Mouse (Mus musculus) monocyte, adult 5-6 weeks (primary cell): ENCODE results near the gene Ccdc191. TPM values are rescaled to one million over a fixed set of nuclear protein-coding genes. Genes with fewer than 3 reads are reported as not detected.

Experiments
- ATAC-seq: fragments of 153-309, 156-312 bp; replicated peaks from 2 replicates; pipeline ENCODE4 v1.8.0; 2017; ENCODE audit warnings: mild to moderate bottlenecking; ENCODE audit not compliant: low TSS enrichment, insufficient number of reproducible peaks, severe bottlenecking, poor library complexity, low FRiP score
- total RNA-seq: library from RNA; stranded (forward); fragments of 200-1000, 200-491, 200-594 nt; gene quantifications from 3 replicates; pipeline ENCODE4 v1.2.3, GENCODE M21; 2017

Gene Ccdc191
- total RNA-seq, 1 experiment from 2014 or later: 20.4 TPM

DNA sequence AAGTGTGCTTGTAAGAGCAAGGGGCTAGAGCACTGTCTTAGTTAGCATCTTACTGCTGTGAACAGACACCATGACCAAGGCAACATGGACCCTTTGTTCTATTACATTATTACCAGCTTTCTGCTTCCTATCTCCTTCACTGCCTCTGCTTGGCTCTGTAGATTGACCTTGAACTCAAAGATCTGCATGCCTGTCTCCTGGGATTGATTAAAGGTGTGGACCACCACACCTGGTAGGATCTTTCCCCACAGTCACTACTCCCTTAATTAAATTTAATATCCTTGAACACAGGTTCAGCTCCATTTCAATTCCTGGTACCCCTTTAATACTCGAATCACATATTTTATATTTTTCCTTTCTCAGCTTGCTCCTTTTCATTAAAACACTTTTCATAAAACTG lies 36.2 kb downstream of the Ccdc191 start:
- ATAC-seq: no peak

- no peak for ATAC-seq
Observed at GRCm38 (mm10) chr16:43926341-43926859, 36.8 kb downstream of the Ccdc191 start, which contains the start of gene Qtrt2. Qtrt2 (minus strand) TSS chr16:43926809.

DNA sequence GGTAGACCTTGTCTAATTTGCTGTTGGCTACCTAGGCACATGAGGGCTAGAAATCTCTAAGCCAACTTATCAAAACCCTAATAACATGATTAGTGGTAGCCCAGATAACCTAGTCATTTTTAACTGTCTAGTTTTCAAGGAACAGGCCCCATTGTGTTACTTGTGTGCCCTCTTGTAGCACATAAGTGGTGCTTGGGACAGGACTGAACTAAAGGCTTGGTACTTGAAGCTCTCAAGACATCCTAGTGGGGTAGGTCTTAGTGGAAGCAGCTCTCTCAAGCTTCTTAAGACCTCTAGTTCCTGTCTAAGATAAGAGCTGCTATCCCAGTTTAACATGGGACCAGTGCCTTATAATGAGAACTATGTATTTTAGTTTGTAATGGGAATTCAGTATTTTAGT lies 41.0 kb downstream of the Ccdc191 start:
- no peak for ATAC-seq

- no peak for ATAC-seq
Observed at GRCm38 (mm10) chr16:43931502-43931901, 41.9 kb downstream of the Ccdc191 start.

DNA sequence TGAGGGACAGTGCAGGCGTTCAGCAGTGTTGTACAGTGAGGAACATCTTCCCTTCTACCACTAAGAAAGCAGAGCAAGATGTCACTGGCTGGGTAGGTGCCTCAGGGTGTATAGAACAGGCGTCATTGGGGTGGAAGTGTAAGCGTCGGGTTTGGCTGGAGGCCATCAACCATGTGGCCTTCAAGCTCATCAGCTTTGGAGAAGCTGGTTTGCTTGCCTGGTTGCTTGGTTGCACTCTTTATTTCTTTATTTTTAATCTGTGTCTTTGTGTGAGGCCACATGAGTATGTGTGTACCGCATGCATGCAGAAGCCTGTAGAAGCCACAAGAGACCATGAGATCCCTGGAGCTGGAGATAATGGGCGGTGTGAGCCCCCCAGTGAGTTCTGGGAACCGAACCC lies 42.7 kb downstream of the Ccdc191 start:
- ATAC-seq: no peak

DNA sequence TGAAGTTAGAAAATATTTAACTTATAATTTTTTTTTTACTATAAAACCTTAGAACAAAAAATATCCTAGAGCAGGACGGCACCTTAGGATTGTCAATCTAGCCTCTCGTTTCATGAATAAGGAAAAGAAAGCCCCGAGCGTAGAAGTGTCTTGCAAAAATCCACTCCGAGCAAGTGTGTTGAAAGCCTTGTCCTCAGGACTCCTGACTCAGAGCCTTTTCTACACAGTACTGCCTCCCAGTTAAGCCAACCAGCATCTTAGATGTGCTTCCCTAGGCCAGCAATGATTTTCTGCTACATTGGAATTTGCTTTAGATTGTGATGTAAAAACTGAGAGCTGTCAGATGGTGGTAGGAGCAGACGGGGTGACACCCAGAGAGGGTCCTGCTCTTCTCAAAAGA lies 43.4 kb downstream of the Ccdc191 start:
- no peak for ATAC-seq

GRCm38 (mm10) chr16:43934856-43935255 lies 45.3 kb downstream of the Ccdc191 start:
- ATAC-seq: no peak

DNA sequence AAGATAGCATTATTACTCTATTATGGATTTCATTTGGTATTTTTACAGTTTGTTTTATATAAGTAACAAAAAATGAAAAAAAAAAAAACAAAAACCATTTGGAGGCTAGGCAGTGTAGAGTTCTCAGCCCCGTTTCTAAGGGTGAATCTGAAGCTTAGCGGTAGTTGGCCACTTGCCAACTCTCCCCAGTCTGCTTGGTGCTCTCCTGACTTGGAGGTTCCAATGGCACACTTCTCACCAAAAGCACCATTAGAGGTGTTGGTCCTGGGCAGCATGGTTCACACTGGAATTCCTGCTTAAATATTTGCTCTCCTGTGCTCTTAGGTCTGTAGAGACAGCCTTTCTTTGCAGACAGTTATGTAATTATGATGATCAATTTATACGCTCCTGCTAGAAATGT lies 45.8 kb downstream of the Ccdc191 start:
- no peak for ATAC-seq

DNA sequence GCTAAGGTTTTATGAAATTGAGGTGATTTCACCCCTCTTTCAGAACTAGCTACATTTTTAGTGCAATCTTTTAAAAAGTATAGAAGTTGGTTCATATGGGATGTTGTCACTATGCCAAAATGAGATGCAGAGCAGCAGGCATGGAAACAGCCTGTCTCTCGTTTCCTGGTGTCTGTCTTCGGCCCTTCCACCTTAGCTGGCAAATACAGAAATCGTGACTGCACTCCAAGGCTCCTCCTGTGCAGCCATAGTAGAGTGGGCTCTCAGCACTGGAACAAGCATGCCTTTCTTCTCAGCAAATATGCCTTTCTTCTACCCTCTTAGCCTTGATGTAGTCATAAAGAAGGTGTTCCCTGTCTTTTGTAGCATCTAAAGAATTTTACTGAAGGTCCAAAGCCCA lies 46.3 kb downstream of the Ccdc191 start:
- no peak for ATAC-seq

DNA sequence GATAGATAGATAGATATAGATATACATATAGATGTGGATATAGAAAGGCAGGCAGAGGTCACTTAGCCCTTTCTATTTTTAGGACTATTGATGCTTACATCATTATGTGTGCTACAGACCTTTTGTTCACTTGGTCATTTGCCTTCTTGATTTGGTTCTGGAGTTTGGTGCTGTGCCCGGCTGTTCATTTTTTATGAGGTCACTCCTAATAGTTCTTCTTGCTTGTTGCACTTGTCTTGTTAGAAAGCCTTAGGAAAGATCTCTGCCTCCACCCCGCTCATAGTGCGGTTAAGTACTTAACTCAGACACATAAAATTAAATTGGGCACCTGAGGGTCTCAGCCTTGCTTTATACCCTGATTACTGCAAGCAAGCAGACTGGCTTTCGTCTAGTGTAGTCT lies 51.2 kb downstream of the Ccdc191 start:
- ATAC-seq: no peak

DNA sequence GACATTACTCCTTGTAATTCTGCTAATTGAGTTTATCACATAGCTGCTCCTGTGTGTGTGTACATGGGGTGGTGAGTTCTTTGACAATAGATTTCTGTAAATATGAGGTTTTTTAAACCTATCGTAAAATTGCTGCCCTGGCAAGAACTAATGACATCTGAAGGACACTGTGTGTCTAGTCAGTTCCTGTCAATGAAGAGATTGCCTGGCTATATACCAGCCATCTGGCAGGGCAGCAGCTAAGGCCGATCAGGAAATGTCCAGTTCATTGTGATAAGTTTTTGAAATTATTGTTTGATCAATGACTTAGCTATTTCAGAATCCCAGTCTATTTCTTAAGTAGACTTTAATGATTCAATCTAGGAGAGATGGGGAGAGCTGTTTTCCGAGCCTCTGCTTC lies 55.8 kb downstream of the Ccdc191 start:
- no peak for ATAC-seq

- no peak for ATAC-seq
Observed at GRCm38 (mm10) chr16:43945869-43946268, 56.3 kb downstream of the Ccdc191 start.

GRCm38 (mm10) chr16:43951591-43951990 lies 62.0 kb downstream of the Ccdc191 start:
- peak; percentile 97 for ATAC-seq

DNA sequence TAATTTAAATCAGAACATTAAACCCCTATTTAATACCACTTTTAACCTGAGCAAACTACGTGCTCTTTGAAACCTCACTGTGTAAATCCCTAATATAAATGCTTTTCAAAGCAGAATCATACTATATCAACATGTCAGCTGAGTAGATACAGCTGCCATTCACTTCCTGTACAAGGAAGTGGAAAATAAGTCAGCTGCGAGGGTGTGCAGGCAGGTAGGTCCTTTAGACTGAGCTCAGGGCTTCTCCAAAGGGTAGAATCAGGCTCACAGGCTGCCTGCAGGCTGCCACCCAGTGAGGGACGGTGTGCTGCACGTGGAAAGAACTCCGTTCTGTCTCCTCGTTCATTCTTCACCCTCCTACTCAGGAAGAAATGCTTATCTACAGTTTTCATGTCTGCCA lies 65.3 kb downstream of the Ccdc191 start:
- ATAC-seq: no peak

DNA sequence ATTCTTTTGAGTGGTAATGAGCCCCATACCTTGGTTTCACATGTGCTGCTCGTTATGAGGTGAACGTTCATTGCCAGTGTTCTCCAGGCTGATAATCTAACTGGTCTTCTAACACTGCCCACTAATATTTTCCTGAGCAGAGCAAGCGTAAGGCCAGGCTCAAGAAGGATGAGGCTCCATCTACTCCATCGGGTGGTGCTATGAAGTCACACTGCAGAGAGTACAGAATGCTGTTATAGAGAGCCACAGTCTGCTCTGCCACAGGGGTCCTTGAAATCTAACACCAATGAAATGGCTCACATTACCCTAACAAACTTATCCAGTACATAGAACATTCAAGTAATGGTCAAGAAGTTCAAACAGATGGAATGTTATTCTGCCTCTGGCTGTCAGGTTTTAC lies 68.4 kb downstream of the Ccdc191 start:
- ATAC-seq: no peak

GRCm38 (mm10) chr16:43963291-43963690 lies 73.7 kb downstream of the Ccdc191 start:
- no peak for ATAC-seq

DNA sequence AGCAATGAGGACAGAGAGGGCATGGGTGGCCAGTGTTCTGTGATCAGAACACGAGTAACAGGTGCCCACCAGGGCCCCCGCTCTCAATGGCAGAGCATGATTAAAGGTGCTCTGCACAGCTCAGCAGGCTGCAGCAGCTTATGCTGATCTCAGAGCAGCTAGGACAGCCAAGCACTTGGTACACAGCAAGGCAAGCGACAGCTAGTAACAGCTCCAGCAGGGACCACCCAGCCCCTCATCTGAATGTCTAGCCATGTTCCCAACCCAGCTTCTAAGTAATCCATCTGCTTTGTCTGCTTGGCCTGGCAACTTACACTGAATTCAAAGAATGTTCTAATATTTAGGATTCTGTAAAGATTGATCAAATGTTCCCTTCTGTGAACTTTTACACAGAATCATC lies 74.2 kb downstream of the Ccdc191 start:
- ATAC-seq: no peak

- ATAC-seq: peak; percentile 41; the same call in 1 of the 2 replicates
Observed at GRCm38 (mm10) chr16:43965781-43966389, 76.3 kb downstream of the Ccdc191 start.

- no peak for ATAC-seq
Observed at GRCm38 (mm10) chr16:43970426-43970825, 80.8 kb downstream of the Ccdc191 start.

- ATAC-seq: no peak
Observed at GRCm38 (mm10) chr16:43971189-43971588, 81.6 kb downstream of the Ccdc191 start.

- ATAC-seq: no peak
Observed at GRCm38 (mm10) chr16:43971741-43972140, 82.1 kb downstream of the Ccdc191 start.
